Mouse (Mus musculus) cerebral cortex, adult 2 months (tissue): ENCODE data around the gene Grin2c.

ENCODE experiments used
- WGBS: fragments of 180-500 bp; shearing (Covaris S2); methylation state at CpG from one replicate; pipeline ENCODE4 v1.1.7; 2018; 5-methylcytosine and 5-hydroxymethylcytosine counted together

Gene Grin2c

GRCm38 (mm10) chr11:115283891-115284620 lies 17.0 kb upstream of the Grin2c start:
- whole genome bisulfite sequencing = 85% methylated on average over 12 of the region's 12 CpGs

GRCm38 (mm10) chr11:115283486-115283765 lies 16.4 kb upstream of the Grin2c start:
- 83% methylated on average over 9 of the region's 9 CpGs for WGBS

- WGBS = 70% methylated on average over 8 of the region's 8 CpGs
These were observed 15.9 kb upstream of the Grin2c start for GRCm38 (mm10) chr11:115282723-115283485.

- 60% methylated on average over 8 of the region's 8 CpGs for WGBS
These were observed 15.3 kb upstream of the Grin2c start for GRCm38 (mm10) chr11:115282295-115282694.

- WGBS = 89% methylated on average over 1 of the region's 1 CpGs
These were observed 12.7 kb upstream of the Grin2c start for GRCm38 (mm10) chr11:115279726-115280125.

- WGBS = 72% methylated on average over 6 of the region's 6 CpGs
These were observed 11.1 kb upstream of the Grin2c start for GRCm38 (mm10) chr11:115278176-115278575.

- WGBS = 14% methylated on average over 7 of the region's 7 CpGs
These were observed 10.5 kb upstream of the Grin2c start for GRCm38 (mm10) chr11:115277604-115277975.

- WGBS = under 1% methylated on average over 42 of the region's 42 CpGs
These were observed 9.9 kb upstream of the Grin2c start, which contains the start of gene Fdxr for GRCm38 (mm10) chr11:115276780-115277603. Fdxr (minus strand) TSS chr11:115277050.

- WGBS = 46% methylated on average over 3 of the region's 3 CpGs
These were observed 8.9 kb upstream of the Grin2c start for GRCm38 (mm10) chr11:115275954-115276353.

GRCm38 (mm10) chr11:115275509-115275908 lies 8.5 kb upstream of the Grin2c start:
- 81% methylated on average over 6 of the region's 6 CpGs for WGBS

- WGBS = 91% methylated on average over 6 of the region's 6 CpGs
These were observed 7.7 kb upstream of the Grin2c start for GRCm38 (mm10) chr11:115274771-115275170.

GRCm38 (mm10) chr11:115274178-115274577 lies 7.1 kb upstream of the Grin2c start:
- WGBS = 83% methylated on average over 7 of the region's 7 CpGs

- WGBS = 83% methylated on average over 7 of the region's 7 CpGs
These were observed 6.7 kb upstream of the Grin2c start for GRCm38 (mm10) chr11:115273735-115274134.

GRCm38 (mm10) chr11:115272894-115273498 lies 6.0 kb upstream of the Grin2c start:
- 79% methylated on average over 10 of the region's 10 CpGs for WGBS

- 79% methylated on average over 10 of the region's 10 CpGs for WGBS
These were observed 4.4 kb upstream of the Grin2c start for GRCm38 (mm10) chr11:115271481-115271880.

- WGBS = 84% methylated on average over 9 of the region's 9 CpGs
These were observed 4.0 kb upstream of the Grin2c start for GRCm38 (mm10) chr11:115271052-115271451.

GRCm38 (mm10) chr11:115270148-115270861 lies 3.3 kb upstream of the Grin2c start:
- WGBS = 31% methylated on average over 18 of the region's 19 CpGs

- WGBS = 95% methylated on average over 27 of the region's 27 CpGs
These were observed 2.5 kb upstream of the Grin2c start for GRCm38 (mm10) chr11:115269330-115270066.

GRCm38 (mm10) chr11:115267958-115268357 lies 915 bp upstream of the Grin2c start:
- WGBS = 91% methylated on average over 11 of the region's 11 CpGs

GRCm38 (mm10) chr11:115266400-115266778 lies 654 bp downstream of the Grin2c start:
- 5% methylated on average over 22 of the region's 22 CpGs for WGBS
